Mouse (Mus musculus): Measurements from ENCODE around the gene Gm6034.
"Not testable (repeated sequence)": the region's sequence is repeated elsewhere in the genome, so short reads cannot be mapped to it uniquely, and the experiment has no call there.

The Gm6034 gene

GRCm38 (mm10) chr17:36042610-36043169 is at the start of gene Gm6034, which contains the start of gene H2-T22:
Gene Gm6034, plus strand, starts transcription at chr17:36042961.
Gene H2-T22, minus strand, starts transcription at chr17:36042747.
- peak; percentile 89 for DNase-seq

GRCm38 (mm10) chr17:35993675-35994074 is 49.1 kb upstream of the Gm6034 start:
- DNase-seq: peak; percentile 89

- peak; percentile 90 for DNase-seq
These were observed 48.4 kb upstream of the Gm6034 start for GRCm38 (mm10) chr17:35994175-35994878.

- peak; percentile 34 for DNase-seq
These were observed 47.9 kb upstream of the Gm6034 start for GRCm38 (mm10) chr17:35994879-35995240.

GRCm38 (mm10) chr17:35996949-35997348 is 45.8 kb upstream of the Gm6034 start:
- DNase-seq: peak; percentile 93

GRCm38 (mm10) chr17:35997713-35998510 is 44.8 kb upstream of the Gm6034 start:
- no peak for DNase-seq

GRCm38 (mm10) chr17:35998545-35999305 is 44.0 kb upstream of the Gm6034 start:
- DNase-seq: no peak

- DNase-seq: no peak
These were observed 43.4 kb upstream of the Gm6034 start for GRCm38 (mm10) chr17:35999356-35999755.

GRCm38 (mm10) chr17:36000349-36000748 is 42.4 kb upstream of the Gm6034 start:
- no peak for DNase-seq

- DNase-seq: no peak
These were observed 41.5 kb upstream of the Gm6034 start for GRCm38 (mm10) chr17:36001121-36001897.

- DNase-seq: no peak
These were observed 40.8 kb upstream of the Gm6034 start for GRCm38 (mm10) chr17:36001966-36002365.

- DNase-seq: no peak
These were observed 39.4 kb upstream of the Gm6034 start for GRCm38 (mm10) chr17:36003331-36003730.

- not testable (repeated sequence) for DNase-seq
These were observed 38.4 kb upstream of the Gm6034 start for GRCm38 (mm10) chr17:36004409-36004808.

GRCm38 (mm10) chr17:36014977-36015376 is 27.8 kb upstream of the Gm6034 start:
- no peak for DNase-seq

GRCm38 (mm10) chr17:36017046-36017445 is 25.7 kb upstream of the Gm6034 start:
- DNase-seq: no peak

GRCm38 (mm10) chr17:36018979-36019378 is 23.8 kb upstream of the Gm6034 start:
- no peak for DNase-seq

GRCm38 (mm10) chr17:36019519-36019918 is 23.2 kb upstream of the Gm6034 start:
- DNase-seq: no peak

- peak; percentile 45 for DNase-seq
These were observed 22.3 kb upstream of the Gm6034 start, which contains the start of gene H2-T24 for GRCm38 (mm10) chr17:36020191-36021073. Gene H2-T24, minus strand, starts transcription at chr17:36020560.

- DNase-seq: no peak
These were observed 21.5 kb upstream of the Gm6034 start for GRCm38 (mm10) chr17:36021309-36021708.

- no peak for DNase-seq
These were observed 20.7 kb upstream of the Gm6034 start for GRCm38 (mm10) chr17:36022098-36022497.

GRCm38 (mm10) chr17:36022922-36023321 is 19.8 kb upstream of the Gm6034 start:
- no peak for DNase-seq
